Mouse (Mus musculus) brain, embryonic 18.5 days (tissue): ENCODE results near the gene Mrgprh.
"Not testable (repeated sequence)": the region's sequence is repeated elsewhere in the genome, so short reads cannot be mapped to it uniquely, and the experiment has no call there.

ENCODE experiments used
- DNase-seq: peaks from one replicate; pipeline ENCODE4 v3.0.0-alpha.2; 2012; ENCODE audit warnings: low read depth, low spot score

Mrgprh gene

GRCm38 (mm10) chr17:12868043-12868442 is 7.8 kb upstream of the Mrgprh start, which contains the start of gene Mas1:
Gene Mas1, minus strand, starts transcription at chr17:12868143.
- no peak for DNase-seq

GRCm38 (mm10) chr17:12868640-12869039 is 7.2 kb upstream of the Mrgprh start:
- DNase-seq, result no peak

GRCm38 (mm10) chr17:12872275-12873028 is 3.4 kb upstream of the Mrgprh start:
- DNase-seq, result no peak

GRCm38 (mm10) chr17:12880178-12880577 is 4.3 kb downstream of the Mrgprh start:
- DNase-seq, result peak; percentile 64

GRCm38 (mm10) chr17:12881216-12881615 is 5.4 kb downstream of the Mrgprh start:
- DNase-seq, result no peak

GRCm38 (mm10) chr17:12886620-12887019 is 10.8 kb downstream of the Mrgprh start:
- no peak for DNase-seq

- no peak for DNase-seq
Observed at GRCm38 (mm10) chr17:12887021-12887775, 11.4 kb downstream of the Mrgprh start.

GRCm38 (mm10) chr17:12891054-12891453 is 15.2 kb downstream of the Mrgprh start:
- DNase-seq, result no peak

GRCm38 (mm10) chr17:12892033-12892432 is 16.2 kb downstream of the Mrgprh start:
- no peak for DNase-seq

- DNase-seq, result no peak
Observed at GRCm38 (mm10) chr17:12897674-12898073, 21.8 kb downstream of the Mrgprh start.

- not testable (repeated sequence) for DNase-seq
Observed at GRCm38 (mm10) chr17:12898607-12899006, 22.8 kb downstream of the Mrgprh start.

GRCm38 (mm10) chr17:12902291-12902690 is 26.5 kb downstream of the Mrgprh start:
- no peak for DNase-seq

- DNase-seq, result no peak
Observed at GRCm38 (mm10) chr17:12903372-12904333, 27.8 kb downstream of the Mrgprh start.

GRCm38 (mm10) chr17:12904349-12904748 is 28.5 kb downstream of the Mrgprh start:
- DNase-seq, result no peak

- DNase-seq, result no peak
Observed at GRCm38 (mm10) chr17:12905810-12906209, 30.0 kb downstream of the Mrgprh start.

- DNase-seq, result no peak
Observed at GRCm38 (mm10) chr17:12906436-12906835, 30.6 kb downstream of the Mrgprh start.

GRCm38 (mm10) chr17:12909361-12910280 is 33.8 kb downstream of the Mrgprh start, which contains the start of gene Pnldc1:
Gene Pnldc1, minus strand, starts transcription at chr17:12910230.
- DNase-seq, result no peak

- no peak for DNase-seq
Observed at GRCm38 (mm10) chr17:12910391-12910790, 34.6 kb downstream of the Mrgprh start.

GRCm38 (mm10) chr17:12915488-12915880 is 39.6 kb downstream of the Mrgprh start, which contains the start of gene Tcp1:
Gene Tcp1, plus strand, starts transcription at chr17:12915701.
- DNase-seq, result no peak

GRCm38 (mm10) chr17:12915881-12916583 is 40.2 kb downstream of the Mrgprh start, which contains the start of gene Mrpl18:
Gene Mrpl18, minus strand, starts transcription at chr17:12916345.
- peak; percentile 99 for DNase-seq
